In the genomic region with DNA sequence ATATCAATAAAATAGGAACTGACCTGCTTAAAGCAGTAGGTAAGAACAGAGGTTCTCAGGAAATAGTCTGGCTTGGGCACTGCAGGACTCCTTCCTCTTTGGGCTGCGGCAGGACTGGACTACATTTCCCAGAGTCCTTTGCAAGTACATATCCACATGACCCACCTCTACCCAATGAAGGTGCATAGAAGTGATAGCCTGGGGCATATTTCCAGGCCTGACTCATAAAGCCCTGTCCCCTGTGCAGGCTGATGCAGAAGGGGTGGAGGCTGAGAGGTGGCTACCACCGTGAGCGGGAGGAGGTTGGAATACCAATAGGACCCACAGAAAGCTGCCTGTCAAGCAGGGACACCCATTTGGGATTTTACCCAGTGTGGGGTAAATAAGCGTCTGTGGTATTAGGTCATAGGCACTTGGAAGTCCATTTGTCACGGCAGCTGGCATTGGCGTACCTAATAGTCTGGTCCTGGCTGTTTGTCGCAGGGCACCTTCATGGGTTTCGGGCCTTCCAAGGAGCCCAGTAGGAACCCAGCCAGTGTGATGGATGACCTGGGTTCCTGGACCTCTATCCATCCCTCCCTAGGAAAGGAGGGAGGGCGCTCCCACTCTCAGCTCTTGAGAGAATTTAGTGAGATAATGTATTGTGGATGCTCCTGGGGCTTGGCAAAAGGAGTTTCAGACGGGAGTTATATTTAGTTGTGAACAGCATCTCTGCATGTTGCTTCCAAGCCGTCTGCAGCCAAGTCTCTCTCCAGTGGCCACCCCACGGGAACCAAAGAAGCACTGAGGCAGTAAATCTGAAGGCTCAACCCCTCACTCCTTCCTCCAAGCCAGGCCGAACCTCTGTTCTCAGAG, we compare ENCODE assay signal across 8 mouse cellular contexts.
DNase-seq lines count a peak whose midpoint lies in the region; ATAC-seq and TF ChIP-seq lines count a peak whose summit lies in the region.

No protein-coding gene starts in this region.

- H3K4me3 ChIP-seq in forebrain, postnatal 0 days (ENCODE audit: low read depth, low read length): no peak overlapping the region
- no peak overlapping the region for H3K4me3 ChIP-seq in liver, embryonic 14.5 days (ENCODE audit: insufficient read depth in 1 of 2, low read depth in 2 of 2, low read length in 2 of 2)
- no peak overlapping the region for H3K4me3 ChIP-seq in neural tube, embryonic 13.5 days

- no peaks in the 10 kb centered on the region for H3K27me3 ChIP-seq in forebrain, postnatal 0 days (ENCODE audit: insufficient read depth, low read length)
- H3K27me3 ChIP-seq in liver, embryonic 14.5 days (ENCODE audit: control insufficient read depth, insufficient read depth, low read length): no peaks in the 10 kb centered on the region
- H3K27me3 ChIP-seq in neural tube, embryonic 13.5 days: no peaks in the 10 kb centered on the region

- no peak for TF ChIP-seq CTCF in forebrain, postnatal 0 days (IDR thresholded peaks at IDR 0.05; ENCODE audit: low read depth)
- no peak for TF ChIP-seq CTCF in liver, embryonic 14.5 days (IDR thresholded peaks at IDR 0.05; ENCODE audit: low read depth)

- no peaks in the 10 kb centered on the region for H3K36me3 ChIP-seq in forebrain, postnatal 0 days (ENCODE audit: insufficient read depth)
- no peaks in the 10 kb centered on the region for H3K36me3 ChIP-seq in liver, embryonic 14.5 days (replicated peaks; ENCODE audit: control insufficient read depth, insufficient read depth, low read depth)
- no peaks in the 10 kb centered on the region for H3K36me3 ChIP-seq in neural tube, embryonic 13.5 days

- H3K4me2 ChIP-seq in forebrain, postnatal 0 days (ENCODE audit: low read depth): 0 out of 2 replicates have a peak overlapping the region, but pooled peaks have one; percentile 11
- no peak overlapping the region for H3K4me2 ChIP-seq in liver, embryonic 14.5 days (ENCODE audit: low read depth)
- peak overlapping the region; percentile 27; the same call in 1 of the 2 replicates for H3K4me2 ChIP-seq in neural tube, embryonic 13.5 days

- H3K9me3 ChIP-seq in forebrain, postnatal 0 days (ENCODE audit: low read length): no peaks in the 10 kb centered on the region
- H3K9me3 ChIP-seq in liver, embryonic 14.5 days (ENCODE audit: control insufficient read depth, low read length): no peaks in the 10 kb centered on the region
- no peaks in the 10 kb centered on the region for H3K9me3 ChIP-seq in neural tube, embryonic 13.5 days

- no peak overlapping the region for H3K9ac ChIP-seq in forebrain, postnatal 0 days
- H3K9ac ChIP-seq in liver, embryonic 14.5 days (replicated peaks): no peak overlapping the region
- no peak overlapping the region for H3K9ac ChIP-seq in neural tube, embryonic 13.5 days

- DNase-seq in NIH3T3 (ENCODE audit: low read depth): peak; percentile 97
- DNase-seq in cerebellum, adult 18-20 months: peak; percentile 83 to 93
- DNase-seq in forebrain, postnatal 0 days: peak; percentile 80
- DNase-seq in heart, postnatal 36 days: peak; percentile 49 to 50
- peak; percentile 42 for DNase-seq in large intestine, adult 2 months (ENCODE audit: low read depth, low spot score)
- peak; percentile 51 to 64 (median 53) for DNase-seq in liver, embryonic 14.5 days (ENCODE audit: low read depth in 3 of 3, low spot score in 3 of 3)
- peak; percentile 56 to 70 for DNase-seq in urinary bladder, postnatal 36 days (ENCODE audit: low spot score in 2 of 2)

- peak overlapping the region; percentile 50; the same call in 1 of the 2 replicates for H3K27ac ChIP-seq in forebrain, postnatal 0 days (ENCODE audit: low read depth, low read length)
- H3K27ac ChIP-seq in liver, embryonic 14.5 days: no peak overlapping the region
- H3K27ac ChIP-seq in neural tube, embryonic 13.5 days (replicated peaks): no peak overlapping the region

- intact Hi-C loops in heart, postnatal 36 days (cut with DNase I): no loop called here

- no peak for TF ChIP-seq EP300 in liver, embryonic 14.5 days (IDR thresholded peaks at IDR 0.05; ENCODE audit: low read depth)

- peak; percentile 95 for ATAC-seq in forebrain, postnatal 0 days
- peak; percentile 86 for ATAC-seq in liver, embryonic 14.5 days (ENCODE audit: insufficient read depth)
- peak; percentile 96 for ATAC-seq in neural tube, embryonic 13.5 days (ENCODE audit: low read depth)

- peaks cover 5% of the 10 kb centered on the region; the same call in 1 of the 2 replicates for H3K4me1 ChIP-seq in forebrain, postnatal 0 days (ENCODE audit: insufficient read depth)
- H3K4me1 ChIP-seq in liver, embryonic 14.5 days (replicated peaks; ENCODE audit: control insufficient read depth in 2 of 2, insufficient read depth in 2 of 2, low read length in 1 of 2): peaks cover 7 to 8% of the 10 kb centered on the region in 2 experiments
- H3K4me1 ChIP-seq in neural tube, embryonic 13.5 days (replicated peaks): peaks cover 22% of the 10 kb centered on the region

- 51% methylated on average over 13 of the region's 13 CpGs for WGBS in forebrain, postnatal 0 days
- WGBS in large intestine, adult 2 months: 67% methylated on average over 13 of the region's 13 CpGs
- WGBS in liver, embryonic 14.5 days (ENCODE audit: insufficient replicate concordance): 61% methylated on average over 13 of the region's 13 CpGs
- 57% methylated on average over 13 of the region's 13 CpGs for WGBS in neural tube, embryonic 13.5 days

Comparison
In these comparisons a context has a peak if more than half of its experiments do, and no peak if none do; other contexts are left out.
1. DNase-seq: peak in every context shown above with its lines; median percentile 97 in NIH3T3; 88 in cerebellum, adult 18-20 months; 80 in forebrain, postnatal 0 days; 63 in urinary bladder, postnatal 36 days; 53 in liver, embryonic 14.5 days; 50 in heart, postnatal 36 days; 42 in large intestine, adult 2 months.